Mouse (Mus musculus): ENCODE measurements around the gene D17Wsu92e. TPM values are rescaled to one million over a fixed set of nuclear protein-coding genes. Genes with fewer than 3 reads are reported as not detected.

The D17Wsu92e gene
- polyA plus RNA-seq, 1 experiment from 2014 or later = 17.6 TPM

- no peaks in the 10 kb centered on the region for H3K27me3 ChIP-seq (ENCODE audit: low read depth, poor library complexity, severe bottlenecking)
- WGBS = 86% methylated on average over 6 of the region's 6 CpGs
Observed at GRCm38 (mm10) chr17:27740961-27741360, 79.5 kb downstream of the D17Wsu92e start.

GRCm38 (mm10) chr17:27734344-27735073 is 85.9 kb downstream of the D17Wsu92e start:
- no peaks in the 10 kb centered on the region for H3K9me3 ChIP-seq (replicated peaks)
- peak overlapping the region; percentile 33; the same call in 1 of the 2 replicates for H3K27ac ChIP-seq
- no peaks in the 10 kb centered on the region for H3K36me3 ChIP-seq
- WGBS = 20% methylated on average over 13 of the region's 13 CpGs
- H3K4me1 ChIP-seq = peaks cover 6% of the 10 kb centered on the region
- no peak for DNase-seq (ENCODE audit: low spot score)
- peaks cover 4% of the 10 kb centered on the region; the same call in 1 of the 2 replicates for H3K27me3 ChIP-seq (ENCODE audit: low read depth, poor library complexity, severe bottlenecking)
- no peak overlapping the region for H3K4me3 ChIP-seq

More at GRCm38 (mm10) chr17:27740961-27741360, 79.5 kb downstream of the D17Wsu92e start:
- H3K9me3 ChIP-seq (replicated peaks) = no peaks in the 10 kb centered on the region
- H3K4me1 ChIP-seq = no peaks in the 10 kb centered on the region
- no peak overlapping the region for H3K4me3 ChIP-seq
- no peak overlapping the region for H3K27ac ChIP-seq
- H3K36me3 ChIP-seq = no peaks in the 10 kb centered on the region
- DNase-seq (ENCODE audit: low spot score) = no peak

GRCm38 (mm10) chr17:27732694-27733093 is 87.8 kb downstream of the D17Wsu92e start:
- Histone ChIP-seq H3K4me3 (no peak overlapping the region), H3K27me3 (ENCODE audit: low read depth, poor library complexity, severe bottlenecking) (peaks cover 4% of the 10 kb centered on the region; the same call in 1 of the 2 replicates), H3K27ac (no peak overlapping the region; the same call in 1 of the 2 replicates), H3K36me3 (no peaks in the 10 kb centered on the region), H3K9me3 (replicated peaks) (no peaks in the 10 kb centered on the region), H3K4me1 (peaks cover 16% of the 10 kb centered on the region)
- 86% methylated on average over 3 of the region's 3 CpGs for WGBS
- DNase-seq (ENCODE audit: low spot score) = no peak

- Histone ChIP-seq H3K27ac (no peak overlapping the region; the same call in 1 of the 2 replicates), H3K4me3 (no peak overlapping the region), H3K9me3 (replicated peaks) (no peaks in the 10 kb centered on the region), H3K36me3 (no peaks in the 10 kb centered on the region), H3K27me3 (ENCODE audit: low read depth, poor library complexity, severe bottlenecking) (peaks cover 4% of the 10 kb centered on the region; the same call in 1 of the 2 replicates), H3K4me1 (peaks cover 16% of the 10 kb centered on the region)
- DNase-seq (ENCODE audit: low spot score) = no peak
- 86% methylated on average over 5 of the region's 5 CpGs for WGBS
Observed at GRCm38 (mm10) chr17:27732152-27732551, 88.3 kb downstream of the D17Wsu92e start.

- 87% methylated on average over 10 of the region's 10 CpGs for WGBS
- Histone ChIP-seq H3K9me3 (replicated peaks) (no peaks in the 10 kb centered on the region), H3K27me3 (ENCODE audit: low read depth, poor library complexity, severe bottlenecking) (no peaks in the 10 kb centered on the region), H3K27ac (peak within 1 kb of the TSS; percentile 38), H3K4me3 (0 out of 2 replicates have a peak within 1 kb of the TSS, but pooled peaks have one; percentile 3), H3K4me1 (peaks cover 38% of the 10 kb centered on the region), H3K36me3 (no peaks in the 10 kb centered on the region)
- no peak for DNase-seq (ENCODE audit: low spot score)
Observed at GRCm38 (mm10) chr17:27728770-27729169, 91.7 kb downstream of the D17Wsu92e start, which contains the start of gene Spdef. Gene Spdef (minus strand): TSS chr17:27728955.

DNA sequence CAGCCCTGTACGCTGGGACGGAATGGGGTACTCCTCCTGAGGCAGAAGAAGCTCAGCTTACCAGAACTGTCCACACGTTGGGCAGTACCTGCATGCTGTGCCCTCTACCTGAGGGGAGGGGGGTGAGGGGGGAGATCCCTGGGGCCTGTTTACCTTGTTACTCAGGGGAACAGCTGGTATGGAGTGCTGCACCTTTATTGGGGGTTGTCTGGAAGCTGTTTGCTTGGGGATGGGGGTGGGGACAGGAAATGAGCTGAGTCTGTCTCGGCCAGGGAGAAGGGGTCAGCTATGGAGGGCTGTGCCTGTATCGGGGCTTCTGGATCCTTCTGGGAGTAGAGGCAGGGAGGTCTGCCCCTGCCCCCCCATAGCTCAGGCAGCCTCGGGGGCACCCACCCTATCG is 93.9 kb downstream of the D17Wsu92e start:
- H3K27ac ChIP-seq = peak overlapping the region; percentile 82
- H3K9me3 ChIP-seq (replicated peaks) = no peaks in the 10 kb centered on the region
- no peaks in the 10 kb centered on the region for H3K36me3 ChIP-seq
- peaks cover 38% of the 10 kb centered on the region for H3K4me1 ChIP-seq
- H3K27me3 ChIP-seq (ENCODE audit: low read depth, poor library complexity, severe bottlenecking) = no peaks in the 10 kb centered on the region
- no peak for DNase-seq (ENCODE audit: low spot score)
- 35% methylated on average over 7 of the region's 7 CpGs for WGBS
- peak overlapping the region; percentile 7; the same call in 1 of the 2 replicates for H3K4me3 ChIP-seq

DNA sequence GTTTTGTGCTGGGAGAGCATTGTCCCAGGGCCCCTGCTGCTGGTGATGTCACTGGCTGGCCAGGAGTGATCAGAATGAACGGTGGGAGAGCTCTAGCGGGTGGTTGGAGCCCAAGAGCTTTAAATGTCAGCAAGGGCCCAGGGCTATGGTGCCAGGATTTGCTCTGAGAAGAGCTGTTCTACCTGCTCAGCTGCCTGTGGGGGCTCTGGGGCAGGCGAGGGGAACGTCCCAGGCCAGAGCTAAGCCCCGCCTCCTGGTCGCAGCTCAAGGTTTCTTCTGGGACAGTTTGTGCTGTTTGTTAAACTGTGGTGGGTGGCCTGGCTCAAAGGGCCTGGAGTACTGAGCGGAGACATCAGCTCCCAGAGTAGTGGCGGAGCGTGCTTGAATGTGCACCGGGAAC is 95.0 kb downstream of the D17Wsu92e start:
- Histone ChIP-seq H3K27ac (peak overlapping the region; percentile 82), H3K4me1 (peaks cover 38% of the 10 kb centered on the region), H3K4me3 (no peak overlapping the region), H3K9me3 (replicated peaks) (no peaks in the 10 kb centered on the region), H3K36me3 (no peaks in the 10 kb centered on the region), H3K27me3 (ENCODE audit: low read depth, poor library complexity, severe bottlenecking) (peaks cover 4% of the 10 kb centered on the region; the same call in 1 of the 2 replicates)
- DNase-seq (ENCODE audit: low spot score) = no peak
- WGBS = 23% methylated on average over 10 of the region's 10 CpGs

- DNase-seq (ENCODE audit: low spot score) = no peak
- H3K4me3 ChIP-seq = no peak overlapping the region
- peak overlapping the region; percentile 82; the same call in 1 of the 2 replicates for H3K27ac ChIP-seq
- H3K36me3 ChIP-seq = no peaks in the 10 kb centered on the region
- H3K9me3 ChIP-seq (replicated peaks) = no peaks in the 10 kb centered on the region
- H3K4me1 ChIP-seq = peaks cover 38% of the 10 kb centered on the region
- peaks cover 8% of the 10 kb centered on the region; the same call in 1 of the 2 replicates for H3K27me3 ChIP-seq (ENCODE audit: low read depth, poor library complexity, severe bottlenecking)
- WGBS = 44% methylated on average over 10 of the region's 10 CpGs
Observed at GRCm38 (mm10) chr17:27725011-27725410, 95.4 kb downstream of the D17Wsu92e start.

DNA sequence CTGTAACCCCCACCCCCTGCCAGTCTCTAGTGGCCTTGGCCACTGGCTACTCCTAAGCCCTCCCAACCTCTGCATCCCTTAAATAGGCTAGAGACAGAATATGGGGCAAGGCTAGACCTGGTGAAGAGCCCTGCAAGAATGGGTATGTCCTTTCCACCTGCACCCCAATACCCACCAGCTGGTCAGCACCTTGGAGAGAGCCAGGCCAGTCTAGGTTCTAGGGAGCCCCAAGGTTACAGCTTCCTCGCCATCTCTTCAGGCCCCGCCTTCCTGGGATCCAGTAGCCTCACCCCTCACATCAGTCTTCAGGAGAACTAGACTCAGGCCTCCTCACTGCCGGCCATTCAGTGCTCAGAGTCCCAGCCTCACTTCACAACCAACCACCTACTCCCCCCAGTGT is 96.1 kb downstream of the D17Wsu92e start:
- H3K27ac ChIP-seq = no peak overlapping the region
- DNase-seq (ENCODE audit: low spot score) = no peak
- no peaks in the 10 kb centered on the region for H3K9me3 ChIP-seq (replicated peaks)
- H3K4me3 ChIP-seq = no peak overlapping the region
- 24% methylated on average over 3 of the region's 3 CpGs for WGBS
- H3K36me3 ChIP-seq = no peaks in the 10 kb centered on the region
- H3K4me1 ChIP-seq = peaks cover 38% of the 10 kb centered on the region
- H3K27me3 ChIP-seq (ENCODE audit: low read depth, poor library complexity, severe bottlenecking) = peaks cover 13% of the 10 kb centered on the region; the same call in 1 of the 2 replicates

GRCm38 (mm10) chr17:27721125-27721664 is 99.3 kb downstream of the D17Wsu92e start:
- Histone ChIP-seq H3K4me1 (peaks cover 44% of the 10 kb centered on the region), H3K4me3 (no peak overlapping the region), H3K9me3 (replicated peaks) (no peaks in the 10 kb centered on the region), H3K27me3 (ENCODE audit: low read depth, poor library complexity, severe bottlenecking) (peaks cover 26% of the 10 kb centered on the region), H3K27ac (no peak overlapping the region), H3K36me3 (no peaks in the 10 kb centered on the region)
- no peak for DNase-seq (ENCODE audit: low spot score)
- 85% methylated on average over 9 of the region's 9 CpGs for WGBS

DNA sequence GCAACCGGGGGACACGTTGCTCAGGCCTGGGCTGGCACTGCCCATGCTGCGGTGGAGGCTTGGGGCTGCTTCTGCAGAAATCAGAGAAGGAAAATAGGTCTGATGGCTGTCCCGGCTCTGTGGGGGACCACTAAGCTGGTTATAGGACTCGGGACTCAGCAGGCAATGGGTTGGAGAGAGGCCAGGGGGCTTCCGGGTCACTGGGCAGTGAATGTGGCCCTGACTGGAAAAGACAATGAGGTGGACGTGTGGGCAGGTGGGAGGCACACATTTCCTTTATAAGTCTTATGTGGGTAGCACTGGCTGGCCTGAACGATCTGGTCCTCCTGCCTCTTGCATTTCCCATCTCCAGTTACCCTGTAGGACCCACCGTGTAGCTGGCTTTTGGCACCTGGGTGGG is 100.1 kb downstream of the D17Wsu92e start:
- peaks cover 35% of the 10 kb centered on the region for H3K4me1 ChIP-seq
- H3K9me3 ChIP-seq (replicated peaks) = no peaks in the 10 kb centered on the region
- H3K4me3 ChIP-seq = no peak overlapping the region
- 66% methylated on average over 9 of the region's 9 CpGs for WGBS
- no peak for DNase-seq (ENCODE audit: low spot score)
- H3K27me3 ChIP-seq (ENCODE audit: low read depth, poor library complexity, severe bottlenecking) = peaks cover 26% of the 10 kb centered on the region
- no peak overlapping the region for H3K27ac ChIP-seq
- H3K36me3 ChIP-seq = no peaks in the 10 kb centered on the region

DNA sequence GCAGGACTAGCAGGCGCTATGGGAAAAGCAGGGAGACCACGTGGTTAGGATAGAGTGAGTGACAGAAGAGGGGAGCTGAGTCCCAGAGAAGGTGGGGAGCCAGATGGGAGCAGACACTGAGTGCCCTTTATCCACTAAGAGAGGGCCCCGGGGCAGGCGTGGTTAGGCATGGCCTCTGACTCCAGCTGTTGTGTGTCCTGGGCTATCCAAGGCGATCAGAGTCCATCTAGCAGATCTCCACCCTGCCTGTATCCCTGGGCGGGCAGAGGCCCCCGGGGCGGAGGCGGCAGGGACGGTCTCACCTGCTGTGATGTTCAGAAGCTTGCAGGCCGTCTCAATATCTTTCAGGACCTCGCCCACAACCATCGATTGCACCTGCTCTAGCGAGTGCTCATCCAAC is 100.8 kb downstream of the D17Wsu92e start:
- no peak for DNase-seq (ENCODE audit: low spot score)
- H3K9me3 ChIP-seq (replicated peaks) = no peaks in the 10 kb centered on the region
- H3K4me1 ChIP-seq = peaks cover 29% of the 10 kb centered on the region
- peaks cover 26% of the 10 kb centered on the region for H3K27me3 ChIP-seq (ENCODE audit: low read depth, poor library complexity, severe bottlenecking)
- no peak overlapping the region for H3K4me3 ChIP-seq
- H3K27ac ChIP-seq = no peak overlapping the region
- no peaks in the 10 kb centered on the region for H3K36me3 ChIP-seq
- WGBS = 74% methylated on average over 14 of the region's 14 CpGs

- Histone ChIP-seq H3K9me3 (replicated peaks) (no peaks in the 10 kb centered on the region), H3K27ac (0 out of 2 replicates have a peak overlapping the region, but pooled peaks have one; percentile 10), H3K27me3 (ENCODE audit: low read depth, poor library complexity, severe bottlenecking) (peaks cover 38% of the 10 kb centered on the region), H3K4me3 (no peak overlapping the region), H3K36me3 (no peaks in the 10 kb centered on the region), H3K4me1 (peaks cover 24% of the 10 kb centered on the region)
- DNase-seq (ENCODE audit: low spot score) = no peak
- WGBS = 63% methylated on average over 5 of the region's 5 CpGs
Observed at GRCm38 (mm10) chr17:27718250-27718649, 102.2 kb downstream of the D17Wsu92e start.
